Mouse (Mus musculus) brown adipose tissue, adult 24 weeks (tissue): ENCODE data around the gene Cdc5l. TPM values are rescaled to one million over a fixed set of nuclear protein-coding genes. Genes with fewer than 3 reads are reported as not detected.

Experiments used
- H3K27ac ChIP-seq: fragments of 200-500 bp; replicated peaks from 2 replicates; pipeline ENCODE4 v1.5.1; 2012; ENCODE audit warnings: low read depth, mild to moderate bottlenecking, low read length
- H3K4me1 ChIP-seq: fragments of 200-500 bp; 2 replicates; pipeline ENCODE4 v1.6.1; 2012; ENCODE audit warnings: low read length, mixed read lengths; ENCODE audit not compliant: control insufficient read depth, insufficient read depth, insufficient read length
- H3K4me3 ChIP-seq: fragments of 200-500 bp; 2 replicates; pipeline ENCODE4 v1.5.1; 2012; ENCODE audit warnings: low read depth, mild to moderate bottlenecking, low read length, moderate library complexity; ENCODE audit not compliant: insufficient read depth
- polyA plus RNA-seq: library from polyadenylated mRNA; stranded (reverse); fragments of >200 nt; gene quantifications from 2 replicates; pipeline ENCODE4 v1.2.4, GENCODE M21; 2012; ENCODE audit not compliant: missing spikeins, insufficient read depth, insufficient read length

The Cdc5l gene
- polyA plus RNA-seq, 1 experiment, result 15.9 TPM

DNA sequence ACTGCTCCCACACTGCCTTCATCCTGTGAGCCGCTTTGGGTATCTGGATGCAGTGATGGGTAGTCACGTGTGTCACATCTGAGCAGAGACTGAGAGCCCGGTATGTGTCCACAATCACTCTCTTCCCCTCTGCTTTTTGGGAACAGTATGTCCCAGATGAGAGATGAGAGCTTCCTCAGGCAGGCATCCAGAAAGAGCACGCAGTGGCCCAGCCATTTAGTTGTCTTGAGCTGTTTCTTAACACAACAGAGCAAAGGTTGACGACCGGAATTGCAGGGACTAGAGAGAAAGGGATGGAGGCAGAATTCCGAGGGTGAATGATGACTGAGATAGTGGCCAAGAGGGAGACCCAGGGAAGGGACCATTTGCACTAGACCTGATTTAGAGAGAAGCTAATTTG, 68.7 kb downstream of the Cdc5l start:
- Histone ChIP-seq H3K27ac (no peak overlapping the region), H3K4me1 (no peaks in the 10 kb centered on the region), H3K4me3 (no peak overlapping the region)

DNA sequence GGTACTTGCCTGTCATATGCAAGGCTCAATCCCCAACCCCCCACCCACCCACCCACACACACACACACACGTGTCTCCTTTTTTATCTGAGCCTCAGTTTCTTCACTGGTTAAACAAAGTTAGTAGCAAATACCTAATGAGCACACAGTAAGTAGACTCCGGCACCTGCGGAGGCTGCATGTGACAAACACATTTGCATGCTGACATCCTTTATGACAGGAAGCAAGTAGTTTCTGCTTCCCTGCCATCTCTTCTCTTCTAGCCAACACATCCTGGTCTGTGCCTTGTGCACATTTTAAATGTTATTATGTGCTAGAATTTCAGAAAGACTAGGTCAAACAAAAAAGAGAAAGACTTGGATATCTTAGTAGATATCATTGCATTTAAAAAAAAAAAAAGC, 72.6 kb downstream of the Cdc5l start:
- no peak overlapping the region for H3K27ac ChIP-seq
- no peak overlapping the region for H3K4me3 ChIP-seq
- no peaks in the 10 kb centered on the region for H3K4me1 ChIP-seq

GRCm38 (mm10) chr17:45359443-45359842, 74.1 kb downstream of the Cdc5l start:
- no peaks in the 10 kb centered on the region for H3K4me1 ChIP-seq
- no peak overlapping the region for H3K27ac ChIP-seq
- no peak overlapping the region for H3K4me3 ChIP-seq

GRCm38 (mm10) chr17:45356431-45356830, 77.1 kb downstream of the Cdc5l start:
- Histone ChIP-seq H3K27ac (no peak overlapping the region), H3K4me1 (no peaks in the 10 kb centered on the region), H3K4me3 (no peak overlapping the region)

- Histone ChIP-seq H3K4me3 (no peak overlapping the region), H3K27ac (no peak overlapping the region), H3K4me1 (no peaks in the 10 kb centered on the region)
Measured at GRCm38 (mm10) chr17:45347951-45348350, 85.6 kb downstream of the Cdc5l start.

Other genes starting within 250 kb of the Cdc5l start
- not detected in 2 replicates for gene Spats1, start 41.7 kb upstream of the Cdc5l start, polyA plus RNA-seq
- gene Aars2, start 73.1 kb upstream of the Cdc5l start, polyA plus RNA-seq, result 16.0 and 16.1 TPM in 2 replicates
- gene Tcte1, start 89.7 kb upstream of the Cdc5l start, polyA plus RNA-seq, result not detected in 2 replicates
- not detected in 2 replicates for gene Tmem151b, start 115.9 kb upstream of the Cdc5l start, polyA plus RNA-seq
- gene Nfkbie, start 122.0 kb upstream of the Cdc5l start, polyA plus RNA-seq, result 1.4 and 1.6 TPM in 2 replicates
- gene Slc35b2, start 130.1 kb upstream of the Cdc5l start, polyA plus RNA-seq, result 17.0 and 36.4 TPM in 2 replicates
- gene Hsp90ab1, start 139.5 kb upstream of the Cdc5l start, polyA plus RNA-seq, result 869 and 998 TPM in 2 replicates
- gene Slc29a1, start 165.9 kb upstream of the Cdc5l start, polyA plus RNA-seq, result 32.8 and 56.5 TPM in 2 replicates
- gene Mymx, start 168.4 kb upstream of the Cdc5l start, polyA plus RNA-seq, result not detected in 2 replicates
- not detected in 2 replicates for gene Capn11, start 225.6 kb upstream of the Cdc5l start, polyA plus RNA-seq